Mouse (Mus musculus): ENCODE results near the gene Thoc6. TPM values are rescaled to one million over a fixed set of nuclear protein-coding genes. Genes with fewer than 3 reads are reported as not detected.

The Thoc6 gene
- 6.0 and 8.1 TPM in 2 replicates for polyA plus RNA-seq (2021; fragmentation: Nextera tagmentation)
- long read RNA-seq, experiment 1, transcript Thoc6-201 (13 exons, 1,504 nt), result major isoform, 19 of 29 reads
- long read RNA-seq, experiment 1, transcript Thoc6-202 (14 exons, 1,450 nt), result minor isoform, 5 of 29 reads
- long read RNA-seq, experiment 1, partial matches to known transcripts, result 1 of 29 reads
- long read RNA-seq, experiment 1, other reads (novel, unspliced or antisense), result 1 of 29 reads
- long read RNA-seq, experiment 2, partial matches to known transcripts, result 2 of 10 reads
- long read RNA-seq, experiment 2, other reads (novel, unspliced or antisense), result 0 of 10 reads

DNA sequence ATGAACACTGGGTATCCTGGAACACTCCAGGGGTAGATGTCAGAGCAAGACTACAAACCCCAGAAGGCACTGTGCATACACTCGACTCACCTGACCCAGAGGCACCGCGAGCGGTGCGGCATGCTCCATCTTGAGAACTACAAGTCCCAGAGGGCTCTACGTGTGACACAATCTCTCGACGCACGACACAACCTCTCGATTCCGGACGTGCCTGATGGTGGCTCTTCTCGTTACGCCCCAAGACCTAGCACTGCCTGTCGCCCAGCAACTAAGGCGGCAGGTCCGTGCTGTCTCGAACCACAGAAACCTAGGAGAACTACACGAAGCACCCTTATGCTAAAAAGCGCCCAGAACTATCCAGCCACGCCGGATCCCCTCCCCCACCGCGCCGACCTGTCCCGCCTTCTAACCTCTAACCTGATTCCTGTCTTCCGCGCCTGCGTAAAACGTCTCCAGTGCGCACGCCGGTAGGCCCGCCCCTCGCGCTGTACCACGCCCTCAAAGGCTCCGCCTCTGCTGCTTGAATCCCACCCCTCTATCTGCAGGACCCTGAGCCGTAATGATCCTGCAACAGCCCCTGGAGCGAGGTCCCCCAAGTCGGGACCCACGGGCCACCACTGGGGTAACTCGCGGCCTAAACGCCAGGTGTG lies at the start of gene Thoc6, which contains the start of gene Hcfc1r1:
Thoc6 (minus strand) TSS at position 459 of the 650 bp plus-strand sequence.
Hcfc1r1 (plus strand) TSS at position 173 of the 650 bp plus-strand sequence.

DNA sequence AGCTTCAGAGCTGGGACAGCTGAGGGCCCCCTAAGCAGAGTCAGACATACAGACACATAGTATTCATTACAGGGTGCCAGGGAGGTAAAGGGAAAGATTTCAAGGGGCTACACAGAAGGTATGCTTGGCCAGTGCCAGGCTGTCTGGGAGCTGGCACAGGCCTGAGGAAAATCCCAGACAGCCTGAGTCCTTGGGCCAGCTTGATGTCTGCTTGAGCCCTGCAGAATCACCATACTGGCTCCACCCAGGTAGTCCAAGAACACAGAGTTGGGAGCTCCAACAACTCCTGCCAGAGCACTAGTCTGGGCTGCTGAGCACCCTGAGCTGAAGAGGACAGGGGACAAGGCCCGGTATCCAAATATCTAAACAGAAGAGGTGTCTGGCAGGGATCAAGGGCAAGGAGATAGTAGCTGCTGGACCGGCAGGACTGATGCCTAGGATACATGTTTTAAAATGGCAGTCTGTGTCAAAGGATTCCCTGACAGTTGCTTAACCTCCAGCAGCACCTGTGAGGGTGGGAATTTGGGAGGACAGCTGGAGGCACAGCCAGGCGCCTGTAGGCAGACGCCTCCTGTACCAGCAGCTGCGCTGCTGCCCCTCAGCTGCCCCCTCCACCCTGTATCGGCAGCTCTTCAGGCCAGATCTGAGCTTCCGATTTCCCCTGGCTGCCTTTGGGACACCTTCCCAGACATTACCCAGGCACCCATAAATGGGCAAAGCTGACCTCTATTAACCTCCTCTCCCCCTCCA lies 48.9 kb upstream of the Thoc6 start, which contains the start of gene 1520401A03Rik:
1520401A03Rik (minus strand) TSS at position 408 of the 750 bp plus-strand sequence.

DNA sequence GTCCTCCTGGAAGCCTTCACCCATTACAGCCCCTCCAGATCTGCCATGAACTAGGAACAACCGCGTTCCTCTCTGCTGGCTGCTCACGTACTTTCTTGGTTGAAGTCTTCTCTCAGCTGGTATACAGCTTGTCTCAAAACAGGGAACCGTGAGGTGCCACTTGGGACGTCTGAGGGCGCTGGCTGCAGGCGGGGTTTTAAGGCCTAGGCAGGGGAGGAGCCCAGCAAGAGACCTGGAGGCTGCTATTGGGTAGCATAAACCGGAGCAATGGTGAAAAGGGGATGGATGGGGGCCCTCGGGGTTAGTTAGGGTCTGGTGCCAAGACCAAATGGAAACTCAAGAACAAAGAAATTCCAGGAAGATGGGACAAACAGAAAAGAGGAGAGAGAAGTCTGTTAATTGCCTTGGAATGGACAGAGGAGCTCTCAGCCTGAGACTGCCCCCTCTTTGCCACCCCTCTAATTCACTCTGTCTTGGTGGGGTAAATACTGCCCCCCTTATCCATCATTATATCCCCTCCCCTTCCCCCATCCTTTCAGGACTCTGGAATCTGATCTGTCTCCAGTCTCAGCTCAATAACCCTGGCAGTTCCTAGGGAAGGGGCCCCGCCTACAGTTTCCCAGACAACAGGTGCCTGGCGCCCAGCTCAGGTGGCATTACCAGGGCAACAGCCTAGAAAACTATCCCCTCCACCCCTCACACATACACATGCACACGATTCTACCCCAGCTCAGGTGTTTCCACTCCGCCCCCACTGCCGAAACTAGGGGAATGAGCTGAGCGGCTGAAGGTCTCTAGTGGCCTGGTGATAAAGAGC lies 10.4 kb upstream of the Thoc6 start, which contains the start of gene Cldn9:
Cldn9 (minus strand) TSS at position 171 of the 817 bp plus-strand sequence.

DNA sequence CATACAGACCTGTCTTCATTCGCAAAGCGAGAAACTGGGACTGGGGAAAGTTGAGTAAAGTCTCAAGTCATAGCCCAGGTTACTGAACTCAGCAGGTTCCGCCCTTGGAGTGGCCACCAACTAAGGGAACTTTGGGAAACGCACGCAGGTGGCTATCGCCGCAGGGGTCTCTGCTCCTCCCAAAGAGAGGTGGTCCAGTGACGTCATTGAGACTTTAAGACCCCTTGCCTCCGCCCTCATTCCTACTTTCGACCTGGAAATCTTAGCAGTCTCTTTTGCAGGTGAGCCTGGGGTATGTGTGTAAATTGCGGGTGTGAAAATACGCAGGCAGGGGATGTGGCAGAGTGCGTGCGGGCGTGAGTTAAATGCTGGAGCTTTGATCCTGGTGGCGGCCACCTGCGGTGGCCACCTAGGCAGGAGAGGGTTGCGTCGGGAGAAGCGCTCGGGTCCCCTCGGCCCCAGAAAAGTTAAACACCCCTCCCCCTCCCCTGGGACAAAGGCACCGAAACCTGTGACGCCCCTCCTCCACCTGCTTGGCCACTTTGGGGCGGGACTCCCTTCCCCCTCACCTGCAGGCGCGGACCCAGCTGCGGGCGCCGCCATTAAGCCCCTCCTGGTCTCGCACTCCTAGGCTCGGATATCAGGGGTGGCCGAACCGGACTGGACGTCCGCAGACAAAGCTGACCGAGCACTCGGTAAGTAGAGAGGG lies 5.6 kb upstream of the Thoc6 start, which contains the start of gene Cldn6:
Cldn6 (plus strand) TSS at position 123 of the 709 bp plus-strand sequence.

DNA sequence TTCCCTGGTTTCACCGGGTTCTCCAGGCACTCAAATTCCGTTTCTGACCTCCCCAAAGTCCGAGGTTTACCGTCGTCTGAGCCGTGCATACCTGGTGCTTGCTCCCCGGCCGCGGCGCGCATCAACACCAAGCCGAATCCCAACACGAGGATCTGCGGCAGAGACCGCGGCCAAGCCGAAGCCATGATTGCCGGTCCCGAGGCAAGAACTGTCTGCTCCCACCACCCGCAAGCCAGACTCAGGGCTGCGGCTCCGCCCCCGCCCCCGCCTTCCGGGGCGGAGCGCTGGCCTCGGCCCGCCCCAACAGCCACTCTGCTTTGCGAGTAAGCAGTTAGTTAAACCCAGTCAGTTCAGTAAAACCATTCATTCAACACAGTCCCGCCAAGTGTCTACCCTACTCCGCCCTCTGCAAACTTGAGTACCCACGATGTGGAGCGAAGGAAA lies 3.6 kb upstream of the Thoc6 start, which contains the start of gene Tnfrsf12a:
Tnfrsf12a (minus strand) TSS at position 233 of the 444 bp plus-strand sequence.

DNA sequence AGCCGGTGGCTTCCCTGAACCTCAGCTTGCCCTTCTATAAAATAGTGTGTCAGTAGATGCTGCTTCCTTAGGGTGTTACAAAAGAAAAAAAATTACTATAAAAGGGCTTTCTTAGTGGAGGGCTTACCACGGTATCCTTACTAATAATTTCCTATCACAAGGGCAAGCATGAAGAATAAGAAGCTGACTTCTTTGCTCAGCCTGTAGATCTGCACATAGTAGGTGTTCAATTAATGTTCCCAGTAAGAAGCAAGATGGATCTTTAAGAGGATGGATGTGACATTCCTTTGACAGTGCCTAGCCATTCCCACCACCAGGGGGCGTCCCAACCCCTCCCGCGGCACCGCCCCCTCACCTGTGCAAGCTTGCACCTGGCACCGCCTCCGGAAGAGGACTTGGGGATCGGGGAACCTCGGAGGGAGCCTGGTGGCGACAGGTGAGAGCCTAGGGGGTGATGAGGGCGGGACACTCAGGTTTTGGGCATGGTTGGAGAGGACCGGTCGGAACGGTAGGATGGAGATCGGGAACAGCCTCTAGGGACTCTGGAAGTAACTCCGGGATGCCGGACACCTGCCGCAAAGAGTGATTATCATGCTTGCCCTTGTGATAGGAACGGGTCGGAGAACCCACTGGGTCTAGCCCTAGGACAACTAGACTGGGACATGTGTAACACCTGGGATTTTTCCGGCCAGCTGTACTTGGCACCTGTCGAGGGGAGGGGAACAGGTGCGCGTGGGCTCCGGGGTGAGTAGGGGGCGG lies 13.4 kb downstream of the Thoc6 start, which contains the start of gene Bicdl2:
Bicdl2 (plus strand) TSS at position 390 of the 759 bp plus-strand sequence.

DNA sequence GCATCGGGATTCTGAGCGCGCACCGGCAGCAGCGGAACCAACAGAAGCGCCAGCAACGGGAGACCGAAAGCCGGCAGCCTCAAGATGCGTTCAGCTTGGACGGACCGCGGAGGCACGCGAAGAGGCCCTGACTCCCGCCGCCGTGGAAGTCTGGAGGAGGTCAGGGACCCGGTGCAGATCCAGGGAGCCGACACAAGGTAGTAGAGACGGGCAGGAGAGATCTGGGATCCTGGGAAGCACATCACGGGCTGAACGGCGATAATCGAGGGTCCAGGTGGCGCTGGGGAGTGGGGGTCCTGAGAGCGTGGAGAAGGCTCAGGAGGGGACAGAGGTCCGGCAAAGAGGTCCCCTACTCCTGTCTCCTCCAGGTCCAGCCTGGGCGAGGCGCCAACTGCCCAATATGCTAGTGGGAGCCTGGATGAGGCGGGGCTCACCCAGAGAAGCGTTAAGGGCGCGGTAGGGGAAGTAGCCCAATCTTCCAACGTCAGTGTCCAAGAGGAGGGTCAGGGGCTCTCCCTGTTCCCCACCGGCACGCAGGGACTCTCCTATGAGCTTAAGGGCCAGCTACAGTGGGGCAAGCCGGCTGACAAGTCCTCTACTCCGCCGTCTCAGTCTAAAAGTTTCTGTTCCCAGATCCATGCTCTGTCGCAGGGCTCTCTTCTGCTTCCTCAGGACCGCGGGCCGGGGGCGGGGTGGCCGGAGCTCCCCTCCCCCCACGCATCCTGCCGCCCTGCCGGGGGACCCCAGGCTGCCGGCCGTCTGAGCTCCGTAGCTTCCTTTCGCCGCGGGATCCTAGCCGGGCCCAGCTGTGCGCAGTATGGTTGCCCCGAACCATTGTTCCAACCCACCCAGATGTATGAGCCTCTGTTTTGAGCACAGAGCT lies 28.8 kb downstream of the Thoc6 start, which contains the start of gene Mmp25:
Mmp25 (minus strand) TSS at position 665 of the 883 bp plus-strand sequence.

Other genes starting within 250 kb of the Thoc6 start
- gene Vmn2r117, start 194.2 kb downstream of the Thoc6 start, polyA plus RNA-seq (2021; fragmentation: Nextera tagmentation), result not detected in 2 replicates
- gene Zfp213, start 109.6 kb downstream of the Thoc6 start, polyA plus RNA-seq (2021; fragmentation: Nextera tagmentation), result 7.5 and 9.3 TPM in 2 replicates
- 14.4 TPM in 2 replicates for gene Zfp13, start 74.4 kb downstream of the Thoc6 start, polyA plus RNA-seq (2021; fragmentation: Nextera tagmentation)
- 0.06 TPM in 1 of 2 replicates, not detected in the other for gene Zscan10, start 73.0 kb downstream of the Thoc6 start, polyA plus RNA-seq (2021; fragmentation: Nextera tagmentation)
- gene Mmp25, start 28.6 kb downstream of the Thoc6 start, polyA plus RNA-seq (2021; fragmentation: Nextera tagmentation), result 0.03 and 0.06 TPM in 2 replicates
- not detected in 2 replicates for gene Bicdl2, start 13.4 kb downstream of the Thoc6 start, polyA plus RNA-seq (2021; fragmentation: Nextera tagmentation)
- 212 and 288 TPM in 2 replicates for gene Hcfc1r1, start 286 bp downstream of the Thoc6 start, polyA plus RNA-seq (2021; fragmentation: Nextera tagmentation)
- gene Tnfrsf12a, start 3.6 kb upstream of the Thoc6 start, polyA plus RNA-seq (2021; fragmentation: Nextera tagmentation), result 8.0 and 11.9 TPM in 2 replicates
- gene Cldn6, start 5.4 kb upstream of the Thoc6 start, polyA plus RNA-seq (2021; fragmentation: Nextera tagmentation), result not detected in 2 replicates
- gene Cldn9, start 10.1 kb upstream of the Thoc6 start, polyA plus RNA-seq (2021; fragmentation: Nextera tagmentation), result not detected in 2 replicates
- gene 1520401A03Rik, start 48.9 kb upstream of the Thoc6 start, polyA plus RNA-seq (2021; fragmentation: Nextera tagmentation), result not detected in 2 replicates
- gene Pkmyt1, start 52.5 kb upstream of the Thoc6 start, polyA plus RNA-seq (2021; fragmentation: Nextera tagmentation), result 1.8 and 4.4 TPM in 2 replicates
- 121 and 122 TPM in 2 replicates for gene Paqr4, start 67.0 kb upstream of the Thoc6 start, polyA plus RNA-seq (2021; fragmentation: Nextera tagmentation)
- 1.5 and 2.2 TPM in 2 replicates for gene Kremen2, start 72.0 kb upstream of the Thoc6 start, polyA plus RNA-seq (2021; fragmentation: Nextera tagmentation)
- 294 and 331 TPM in 2 replicates for gene Flywch1, start 97.7 kb upstream of the Thoc6 start, polyA plus RNA-seq (2021; fragmentation: Nextera tagmentation)
- gene Flywch2, start 112.2 kb upstream of the Thoc6 start, polyA plus RNA-seq (2021; fragmentation: Nextera tagmentation), result 28.8 and 29.4 TPM in 2 replicates
- 120 and 290 TPM in 2 replicates for gene Srrm2, start 116.7 kb upstream of the Thoc6 start, polyA plus RNA-seq (2021; fragmentation: Nextera tagmentation)
- gene Elob, start 155.3 kb upstream of the Thoc6 start, polyA plus RNA-seq (2021; fragmentation: Nextera tagmentation), result 1,419 and 1,447 TPM in 2 replicates
- gene Prss33, start 162.2 kb upstream of the Thoc6 start, polyA plus RNA-seq (2021; fragmentation: Nextera tagmentation), result not detected in 2 replicates
- not detected in 2 replicates for gene Prss32, start 170.0 kb upstream of the Thoc6 start, polyA plus RNA-seq (2021; fragmentation: Nextera tagmentation)
- 0.11 and 0.18 TPM in 2 replicates for gene Prss41, start 170.3 kb upstream of the Thoc6 start, polyA plus RNA-seq (2021; fragmentation: Nextera tagmentation)
- not detected in 2 replicates for gene Prss21, start 194.2 kb upstream of the Thoc6 start, polyA plus RNA-seq (2021; fragmentation: Nextera tagmentation)
- not detected in 2 replicates for gene Dcpp1, start 207.0 kb upstream of the Thoc6 start, polyA plus RNA-seq (2021; fragmentation: Nextera tagmentation)
- not detected in 2 replicates for gene Dcpp2, start 207.0 kb upstream of the Thoc6 start, polyA plus RNA-seq (2021; fragmentation: Nextera tagmentation)
- not detected in 2 replicates for gene Dcpp3, start 243.6 kb upstream of the Thoc6 start, polyA plus RNA-seq (2021; fragmentation: Nextera tagmentation)